Mouse (Mus musculus) kidney, adult 2 months (tissue): ENCODE results near the gene Tacc3. TPM values are rescaled to one million over a fixed set of nuclear protein-coding genes. Genes with fewer than 3 reads are reported as not detected.
A peak's percentile ranks its signal among the peaks of the same experiment; 100 is the strongest.

Experiments
- DNase-seq: peaks from one replicate; pipeline ENCODE4 v3.0.0; 2021
- H3K27ac ChIP-seq: fragments of 200-500 bp; 2 replicates; pipeline ENCODE4 v1.5.1; 2012; ENCODE audit warnings: low read depth, low read length, control low read depth, inconsistent platforms; ENCODE audit not compliant: insufficient read depth
- H3K27me3 ChIP-seq: fragments of 200-500 bp; replicated peaks from 2 replicates; pipeline ENCODE4 v1.6.1; 2012; ENCODE audit warnings: mild to moderate bottlenecking, moderate library complexity, low read length, inconsistent platforms; ENCODE audit not compliant: control insufficient read depth, insufficient read depth
- H3K36me3 ChIP-seq: fragments of 200-500 bp; 2 replicates; pipeline ENCODE4 v1.6.1; 2012; ENCODE audit warnings: mild to moderate bottlenecking, moderate library complexity, low read length, inconsistent platforms; ENCODE audit not compliant: control insufficient read depth, insufficient read depth
- H3K4me1 ChIP-seq: fragments of 200-500 bp; 2 replicates; pipeline ENCODE4 v1.6.1; 2011; ENCODE audit warnings: low read length; ENCODE audit not compliant: control insufficient read depth, insufficient read depth
- H3K4me3 ChIP-seq: fragments of 200-500 bp; 2 replicates; pipeline ENCODE4 v1.5.1; 2011; ENCODE audit warnings: mild to moderate bottlenecking, low read depth, low read length, control low read depth; ENCODE audit not compliant: insufficient read depth
- CTCF ChIP-seq: fragments of 200-500 bp; conservative IDR thresholded peaks from 2 replicates; pipeline ENCODE4 v1.5.1; 2011; ENCODE audit warnings: low read depth, mild to moderate bottlenecking, control low read depth, low read length, moderate library complexity, mixed read lengths; ENCODE audit not compliant: insufficient read depth, insufficient read length
- POLR2A ChIP-seq: fragments of 200-500 bp; IDR thresholded peaks from one replicate; pipeline ENCODE4 v1.6.1; 2011; ENCODE audit warnings: low read depth, low read length, control low read depth
- WGBS: fragments of 180-500 bp; shearing (Covaris S2); methylation state at CpG from one replicate; pipeline ENCODE4 v1.1.7; 2018; 5-methylcytosine and 5-hydroxymethylcytosine counted together
- polyA plus RNA-seq: library from polyadenylated mRNA; depleted of rRNA; stranded (reverse); fragments of >200 nt; gene quantifications from 2 replicates; pipeline ENCODE4 v1.2.3, GENCODE M21; 2012

Tacc3 gene
- polyA plus RNA-seq, 1 experiment: 2.3 TPM

DNA sequence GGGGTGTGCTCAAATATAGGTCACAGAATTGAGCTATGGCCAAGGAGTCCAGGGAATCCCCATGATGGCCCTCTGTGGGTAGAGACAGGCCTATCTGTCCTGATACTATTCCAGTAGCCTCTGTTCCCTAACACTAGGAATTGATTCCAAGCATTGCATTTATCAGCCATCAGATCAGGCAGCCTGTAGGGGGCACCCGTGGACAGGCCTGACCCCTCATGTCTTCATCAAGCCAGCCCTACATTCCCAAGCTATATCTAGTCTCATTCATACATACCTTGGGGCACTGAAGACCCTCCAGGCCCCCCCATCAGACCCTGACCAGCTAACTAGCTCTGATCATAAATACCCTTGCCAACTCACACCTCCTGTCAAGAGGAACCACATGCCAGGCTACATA is 18.0 kb downstream of the Tacc3 start:
- peak; percentile 62 for DNase-seq
- WGBS: 0% methylated on average over 1 of the region's 1 CpGs
- no peaks in the 10 kb centered on the region for H3K4me1 ChIP-seq
- H3K27ac ChIP-seq: no peak overlapping the region
- H3K36me3 ChIP-seq: no peaks in the 10 kb centered on the region
- H3K27me3 ChIP-seq: no peaks in the 10 kb centered on the region
- H3K4me3 ChIP-seq: no peak overlapping the region
- TF ChIP-seq POLR2A (no peak), CTCF (peak; percentile 78)

GRCm38 (mm10) chr5:33678244-33678643 is 20.3 kb downstream of the Tacc3 start:
- H3K4me3 ChIP-seq: no peak overlapping the region
- no peaks in the 10 kb centered on the region for H3K36me3 ChIP-seq
- no peak overlapping the region; the same call in 1 of the 2 replicates for H3K27ac ChIP-seq
- DNase-seq: peak; percentile 22
- 75% methylated on average over 5 of the region's 5 CpGs for WGBS
- no peaks in the 10 kb centered on the region for H3K4me1 ChIP-seq
- TF ChIP-seq CTCF (no peak), POLR2A (no peak)
- H3K27me3 ChIP-seq: no peaks in the 10 kb centered on the region

DNA sequence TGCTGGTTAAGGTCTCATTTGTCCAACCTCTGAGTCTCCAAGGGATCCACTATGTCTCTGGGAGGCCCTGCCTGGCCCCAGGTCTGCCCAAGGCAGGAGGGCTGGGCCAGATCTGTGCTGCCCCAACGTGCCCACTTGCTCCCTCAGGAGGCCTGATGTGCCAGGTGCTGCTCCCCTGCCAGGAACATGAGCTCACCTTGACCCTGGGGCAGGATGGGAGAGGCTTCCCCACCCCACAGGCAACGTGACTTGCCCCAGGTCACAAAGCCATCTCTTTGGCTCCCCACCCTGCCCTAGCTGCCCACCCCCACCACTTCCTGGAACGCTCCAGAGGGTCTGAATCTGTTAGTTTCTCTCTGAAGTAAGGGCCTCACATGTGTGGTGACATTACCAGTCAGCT is 23.1 kb downstream of the Tacc3 start:
- Histone ChIP-seq H3K27ac (no peak overlapping the region), H3K4me1 (no peaks in the 10 kb centered on the region), H3K36me3 (no peaks in the 10 kb centered on the region), H3K4me3 (no peak overlapping the region), H3K27me3 (no peaks in the 10 kb centered on the region)
- TF ChIP-seq POLR2A: no peak
- no peak for TF ChIP-seq CTCF
- no peak for DNase-seq
- 67% methylated on average over 3 of the region's 3 CpGs for WGBS

GRCm38 (mm10) chr5:33681611-33682388 is 23.9 kb downstream of the Tacc3 start:
- no peak overlapping the region for H3K4me3 ChIP-seq
- 85% methylated on average over 15 of the region's 15 CpGs for WGBS
- no peaks in the 10 kb centered on the region for H3K4me1 ChIP-seq
- no peak overlapping the region for H3K27ac ChIP-seq
- no peaks in the 10 kb centered on the region for H3K36me3 ChIP-seq
- TF ChIP-seq POLR2A: no peak
- no peak for TF ChIP-seq CTCF
- no peak for DNase-seq
- no peaks in the 10 kb centered on the region for H3K27me3 ChIP-seq

DNA sequence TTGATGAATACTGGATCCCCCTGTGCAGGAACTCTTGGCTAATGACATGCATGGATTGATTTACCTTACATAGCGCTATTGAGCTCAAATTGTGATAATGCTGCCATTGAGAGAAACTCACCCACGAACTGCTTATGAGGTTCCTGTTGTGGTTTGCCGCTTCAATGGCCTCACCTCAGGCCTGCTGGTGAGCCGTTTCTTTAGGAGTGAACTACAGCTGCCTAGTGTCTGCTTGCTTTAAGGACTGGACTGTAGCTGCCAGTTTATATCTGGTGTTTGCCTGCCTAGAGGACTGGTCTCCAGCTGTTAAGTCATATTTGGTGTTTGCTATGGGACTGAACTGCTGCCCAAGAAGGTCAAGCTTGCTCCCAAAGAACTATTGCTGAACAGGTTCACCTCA is 25.0 kb downstream of the Tacc3 start:
- H3K4me3 ChIP-seq: no peak overlapping the region
- no peaks in the 10 kb centered on the region for H3K4me1 ChIP-seq
- H3K36me3 ChIP-seq: no peaks in the 10 kb centered on the region
- no peaks in the 10 kb centered on the region for H3K27me3 ChIP-seq
- WGBS: 84% methylated on average over 4 of the region's 4 CpGs
- no peak for DNase-seq
- TF ChIP-seq POLR2A: no peak
- no peak for TF ChIP-seq CTCF
- no peak overlapping the region for H3K27ac ChIP-seq

- no peaks in the 10 kb centered on the region for H3K36me3 ChIP-seq
- H3K4me3 ChIP-seq: no peak overlapping the region
- 42% methylated on average over 7 of the region's 7 CpGs for WGBS
- TF ChIP-seq CTCF: peak; percentile 78
- TF ChIP-seq POLR2A: no peak
- H3K4me1 ChIP-seq: no peaks in the 10 kb centered on the region
- H3K27me3 ChIP-seq: no peaks in the 10 kb centered on the region
- H3K27ac ChIP-seq: no peak overlapping the region
- peak; percentile 75 for DNase-seq
Observed at GRCm38 (mm10) chr5:33683897-33684652, 26.1 kb downstream of the Tacc3 start.

DNA sequence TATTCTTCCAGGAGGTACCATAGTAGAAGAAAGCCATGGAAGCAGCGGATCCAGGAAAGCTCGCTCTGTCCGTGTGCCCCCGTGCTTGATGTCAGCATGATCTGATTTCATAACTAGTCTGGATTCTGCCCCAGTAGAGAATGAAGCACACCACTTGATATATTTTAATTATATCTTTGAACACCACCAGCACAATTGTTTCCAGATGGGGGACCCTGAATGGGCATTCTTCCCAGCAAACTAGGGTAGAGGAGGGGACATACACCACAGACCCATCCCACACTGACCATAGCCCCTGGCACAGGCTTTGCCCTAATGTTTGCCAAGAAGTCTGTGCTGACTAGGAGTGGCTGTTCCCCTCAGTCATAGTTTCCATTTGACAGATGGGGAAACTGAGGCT is 27.0 kb downstream of the Tacc3 start:
- H3K27ac ChIP-seq: no peak overlapping the region
- WGBS: 95% methylated on average over 4 of the region's 4 CpGs
- no peaks in the 10 kb centered on the region for H3K36me3 ChIP-seq
- H3K4me1 ChIP-seq: no peaks in the 10 kb centered on the region
- no peak for DNase-seq
- TF ChIP-seq POLR2A: no peak
- no peak for TF ChIP-seq CTCF
- H3K27me3 ChIP-seq: no peaks in the 10 kb centered on the region
- H3K4me3 ChIP-seq: no peak overlapping the region
